Mouse (Mus musculus) MEL (cell line): ENCODE measurements around the gene Chfr. TPM values are rescaled to one million over a fixed set of nuclear protein-coding genes. Genes with fewer than 3 reads are reported as not detected.
A peak's percentile ranks its signal among the peaks of the same experiment; 100 is the strongest.

Source experiments
- DNase-seq: peaks from one replicate; pipeline ENCODE4 v3.0.0; 2011; ENCODE audit warnings: low read depth, low spot score
- H3K27ac ChIP-seq: 2 replicates; pipeline ENCODE4 v1.5.1; 2012; ENCODE audit warnings: low read depth, mild to moderate bottlenecking, control low read depth, low read length, moderate library complexity; ENCODE audit not compliant: control insufficient read depth
- H3K27me3 ChIP-seq, 2 experiments: fragments of 150-350 bp in 1 of 2; sonication (generic) in 1 of 2; 2 replicates each; pipeline ENCODE4 v1.6.1; 2012; ENCODE audit warnings: low read length in 2 of 2, mild to moderate bottlenecking in 2 of 2, improper control_type of control experiment in 1 of 2, moderate library complexity in 1 of 2; ENCODE audit not compliant: insufficient read depth in 2 of 2, control insufficient read depth in 1 of 2
- H3K36me3 ChIP-seq, 2 experiments: 2 replicates each; pipeline ENCODE4 v1.6.1; 2012 to 2014; ENCODE audit warnings: low read length in 2 of 2, improper control_type of control experiment in 1 of 2, inconsistent platforms in 1 of 2, mild to moderate bottlenecking in 1 of 2; ENCODE audit not compliant: insufficient read depth in 2 of 2, control insufficient read depth in 1 of 2
- H3K4me1 ChIP-seq, 2 experiments: fragments of 150-350 bp in 1 of 2; sonication (generic) in 1 of 2; 2 replicates each; pipeline ENCODE4 v1.6.1; 2012; ENCODE audit warnings: low read length in 2 of 2, improper control_type of control experiment in 1 of 2, mild to moderate bottlenecking in 1 of 2; ENCODE audit not compliant: insufficient read depth in 2 of 2, control insufficient read depth in 1 of 2
- H3K4me3 ChIP-seq, 2 experiments: fragments of 150-350 bp in 1 of 2; sonication (generic) in 1 of 2; 2 replicates each; pipeline ENCODE4 v1.5.1; 2012; ENCODE audit warnings: low read depth in 2 of 2, low read length in 2 of 2, mild to moderate bottlenecking in 2 of 2, moderate library complexity in 2 of 2, control low read depth in 1 of 2, improper control_type of control experiment in 1 of 2; ENCODE audit not compliant: control insufficient read depth in 1 of 2, insufficient read depth in 1 of 2
- H3K79me2 ChIP-seq: 2 replicates; pipeline ENCODE4 v1.6.1; 2012; ENCODE audit warnings: mild to moderate bottlenecking, low read length, moderate library complexity; ENCODE audit not compliant: control insufficient read depth, poor library complexity, insufficient read depth
- H3K9ac ChIP-seq: 2 replicates; pipeline ENCODE4 v1.6.1; 2012; ENCODE audit warnings: low read depth, mild to moderate bottlenecking, control low read depth, low read length, moderate library complexity; ENCODE audit not compliant: control insufficient read depth, poor library complexity, severe bottlenecking
- H3K9me3 ChIP-seq: fragments of 150-350 bp; sonication (generic); replicated peaks from 2 replicates; pipeline ENCODE4 v1.6.1; 2012; ENCODE audit warnings: mild to moderate bottlenecking, low read length, improper control_type of control experiment, moderate library complexity; ENCODE audit not compliant: insufficient read depth
- CHD1 ChIP-seq: IDR thresholded peaks from 2 replicates; pipeline ENCODE4 v1.6.1; 2012; ENCODE audit warnings: low read depth, mild to moderate bottlenecking, inconsistent platforms, low read length, improper control_type of control experiment
- CHD2 ChIP-seq: IDR thresholded peaks from 2 replicates; pipeline ENCODE4 v1.6.1; 2011; ENCODE audit warnings: low read length, improper control_type of control experiment
- E2F4 ChIP-seq: IDR thresholded peaks from 2 replicates; pipeline ENCODE4 v1.6.1; 2011; ENCODE audit warnings: low read depth, low read length, improper control_type of control experiment, borderline replicate concordance
- ETS1 ChIP-seq: IDR thresholded peaks from 2 replicates; pipeline ENCODE4 v1.6.1; 2012; ENCODE audit warnings: low read depth, mild to moderate bottlenecking, inconsistent platforms, low read length, improper control_type of control experiment, moderate library complexity
- KAT2A ChIP-seq: conservative IDR thresholded peaks from 2 replicates; pipeline ENCODE4 v1.6.1; 2012; ENCODE audit warnings: low read depth, low read length, improper control_type of control experiment, inconsistent platforms
- MAX ChIP-seq: IDR thresholded peaks from 2 replicates; pipeline ENCODE4 v1.6.1; 2011; ENCODE audit warnings: low read length, improper control_type of control experiment
- MAZ ChIP-seq: IDR thresholded peaks from 2 replicates; pipeline ENCODE4 v1.6.1; 2012; ENCODE audit warnings: low read depth, mild to moderate bottlenecking, inconsistent platforms, low read length, improper control_type of control experiment
- MYB ChIP-seq: IDR thresholded peaks from 2 replicates; pipeline ENCODE4 v1.6.1; 2011; ENCODE audit warnings: mild to moderate bottlenecking, low read depth, low read length, improper control_type of control experiment
- MYC ChIP-seq: IDR thresholded peaks from 2 replicates; pipeline ENCODE4 v1.6.1; 2011; ENCODE audit warnings: low read depth, mild to moderate bottlenecking, low read length, improper control_type of control experiment, moderate library complexity
- NELFE ChIP-seq: IDR thresholded peaks from 2 replicates; pipeline ENCODE4 v1.6.1; 2011; ENCODE audit warnings: low read depth, low read length, improper control_type of control experiment
- POLR2A ChIP-seq, 2 experiments: IDR thresholded peaks; 2 replicates each; pipeline ENCODE4 v1.6.1; 2011 to 2012; ENCODE audit warnings: low read length in 2 of 2, mild to moderate bottlenecking in 2 of 2, control low read depth in 1 of 2, improper control_type of control experiment in 1 of 2, low read depth in 1 of 2, moderate library complexity in 1 of 2; ENCODE audit not compliant: control insufficient read depth in 1 of 2, insufficient read depth in 1 of 2, poor library complexity in 1 of 2
- POLR2AphosphoS2 ChIP-seq: IDR thresholded peaks from 2 replicates; pipeline ENCODE4 v1.6.1; 2011; ENCODE audit warnings: low read length, improper control_type of control experiment
- RAD21 ChIP-seq: IDR thresholded peaks from 2 replicates; pipeline ENCODE4 v1.6.1; 2011; ENCODE audit warnings: mild to moderate bottlenecking, low read depth, low read length, improper control_type of control experiment
- SIN3A ChIP-seq: IDR thresholded peaks from 2 replicates; pipeline ENCODE4 v1.6.1; 2012; ENCODE audit warnings: low read length, improper control_type of control experiment, inconsistent platforms
- SMC3 ChIP-seq: IDR thresholded peaks from 2 replicates; pipeline ENCODE4 v1.6.1; 2011; ENCODE audit warnings: low read depth, low read length, improper control_type of control experiment
- TBP ChIP-seq: IDR thresholded peaks from 2 replicates; pipeline ENCODE4 v1.8.0; 2011; ENCODE audit warnings: low read depth, low read length, improper control_type of control experiment
- ZC3H11A ChIP-seq: IDR thresholded peaks from 2 replicates; pipeline ENCODE4 v1.6.1; 2012; ENCODE audit warnings: low read depth, mild to moderate bottlenecking, inconsistent platforms, low read length, improper control_type of control experiment
- ZKSCAN1 ChIP-seq: IDR thresholded peaks from 2 replicates; pipeline ENCODE4 v1.6.1; 2012; ENCODE audit warnings: low read depth, mild to moderate bottlenecking, inconsistent platforms, low read length, improper control_type of control experiment, moderate library complexity
- polyA plus RNA-seq, 2 experiments: library from polyadenylated mRNA; stranded (reverse) in 1 of 2; unstranded in 1 of 2; fragments of >175 nt in 1 of 2; fragments of >200 nt in 1 of 2; gene quantifications; 2 replicates each; pipeline versions ENCODE4 v1.2.1 to v1.2.4; 2012; ENCODE audit warnings: low replicate concordance in 2 of 2, low read depth in 1 of 2; ENCODE audit not compliant: insufficient read length in 2 of 2, insufficient read depth in 1 of 2, missing spikeins in 1 of 2
- total RNA-seq: library from RNA; depleted of rRNA; stranded (reverse); fragments of 300-350 nt; gene quantifications from 2 replicates; pipeline ENCODE4 v1.2.3, GENCODE M21; 2012

Gene Chfr
- total and polyA plus RNA-seq, 3 experiments: 50.4 to 63.9 TPM; not detected in 1

DNA sequence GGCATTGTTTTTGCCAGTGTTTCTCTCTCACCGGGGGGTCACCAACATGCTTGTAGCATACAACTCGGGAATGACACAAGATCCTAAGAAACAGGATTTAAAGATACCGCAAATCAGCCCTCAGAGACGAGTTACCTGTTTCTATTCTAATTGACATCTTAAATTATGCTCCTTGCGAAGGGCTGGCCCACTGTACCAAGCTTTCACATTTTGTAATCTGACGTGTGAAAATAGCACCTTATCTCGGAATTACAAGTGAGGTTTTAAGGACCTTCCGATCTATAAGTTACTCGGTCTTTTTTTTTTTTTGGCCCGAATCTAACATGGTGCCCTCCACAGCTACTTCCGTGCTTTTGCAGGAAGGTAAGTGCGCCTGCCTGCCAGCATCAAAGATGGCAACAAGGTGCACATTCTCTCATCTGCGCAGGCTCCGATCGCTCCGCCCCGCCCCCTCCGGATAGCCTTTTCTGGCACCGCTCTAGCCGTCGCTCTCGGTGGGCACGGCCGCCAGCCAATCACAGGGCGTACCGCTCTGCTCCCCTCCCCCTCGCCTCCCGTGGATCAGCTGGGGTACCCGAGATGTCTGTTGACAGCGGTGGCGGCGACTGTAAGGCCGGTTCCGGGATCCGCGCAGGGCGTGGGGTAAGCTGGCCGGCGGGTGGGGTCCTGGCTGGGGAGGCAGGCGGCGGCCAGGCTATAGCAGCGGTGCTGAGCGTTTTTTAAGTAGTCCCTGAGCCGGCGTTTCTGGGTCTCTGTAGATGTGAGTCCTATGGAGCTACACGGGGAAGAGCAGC, at the start of gene Chfr (continued):
- TF ChIP-seq MAZ: peak; percentile 60; the same call in 1 of the 2 replicates
- no peak for TF ChIP-seq SMC3

DNA sequence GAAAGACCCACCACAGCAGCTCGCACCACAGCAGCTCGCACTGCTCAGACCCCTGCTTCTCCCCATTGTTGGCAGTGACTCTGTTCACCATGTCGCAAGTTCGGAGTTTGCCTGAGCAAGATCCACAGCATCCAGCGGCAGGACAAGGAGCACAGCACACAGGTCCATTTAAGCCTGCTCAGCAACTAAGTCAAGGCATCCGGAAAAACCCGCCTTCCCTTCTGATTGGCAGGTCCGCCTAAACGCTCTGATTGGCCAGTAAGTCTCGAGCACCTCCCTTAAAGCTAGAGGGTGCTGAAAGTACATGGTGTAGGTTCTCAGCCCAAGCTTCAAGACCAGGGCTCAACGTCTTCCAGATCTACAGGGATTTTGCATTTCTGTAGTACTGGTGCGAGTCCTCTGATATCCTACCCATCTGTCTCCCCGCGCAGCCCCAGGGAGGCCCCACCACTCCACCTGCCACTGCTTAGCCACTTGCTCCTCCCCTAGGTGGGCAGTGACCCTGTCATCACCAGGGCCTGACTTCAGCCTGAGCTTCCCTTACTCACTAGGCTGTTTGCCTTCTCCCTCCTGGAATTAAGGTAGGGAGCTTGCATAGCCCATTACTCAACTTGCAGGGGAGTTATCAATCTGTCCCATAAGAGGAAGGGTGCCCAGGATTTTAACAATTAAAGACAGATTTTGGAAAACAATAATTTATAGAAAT, 49.3 kb upstream of the Chfr start:
- H3K27me3 ChIP-seq: no peaks in the 10 kb centered on the region
- no peaks in the 10 kb centered on the region for H3K9me3 ChIP-seq
- DNase-seq: peak; percentile 55
- no peak for TF ChIP-seq MYB
- no peaks in the 10 kb centered on the region for H3K36me3 ChIP-seq
- H3K79me2 ChIP-seq: no peaks in the 10 kb centered on the region
- H3K4me1 ChIP-seq: no peaks in the 10 kb centered on the region
- no peak overlapping the region for H3K9ac ChIP-seq
- no peak overlapping the region for H3K27ac ChIP-seq
- peak overlapping the region in 1 of 2 experiments; percentile 39; a peak in 2 of 4 replicates for H3K4me3 ChIP-seq

DNA sequence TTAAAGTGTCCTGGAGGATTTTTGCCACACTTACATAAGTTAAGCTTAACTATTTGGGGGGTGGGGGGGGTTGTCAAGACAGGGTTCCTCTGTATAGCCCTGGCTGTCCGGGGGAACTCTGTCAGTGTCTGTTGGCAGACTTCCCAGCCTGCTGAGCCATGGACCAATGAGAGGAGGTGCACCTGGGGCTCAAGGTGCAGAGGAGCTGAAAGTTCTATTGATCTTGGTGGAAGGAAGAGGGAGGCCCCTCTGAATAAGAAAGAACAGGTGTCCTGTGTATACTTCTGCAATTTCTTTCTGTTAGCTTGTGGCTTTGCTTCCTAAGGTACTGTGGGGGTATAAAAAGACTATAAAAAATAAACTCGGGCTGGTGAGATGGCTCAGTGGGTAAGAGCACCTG, 44.1 kb upstream of the Chfr start:
- H3K4me1 ChIP-seq: peaks cover 1 to 5% of the 10 kb centered on the region in 2 experiments; a peak in 1 of 4 replicates
- no peaks in the 10 kb centered on the region for H3K27me3 ChIP-seq
- DNase-seq: no peak
- H3K36me3 ChIP-seq: 0 out of 4 replicates have a peak, but pooled peaks cover 0 to 2% of the 10 kb centered on the region in 2 experiments
- no peaks in the 10 kb centered on the region for H3K9me3 ChIP-seq
- TF ChIP-seq MAX (no peak), POLR2AphosphoS2 (no peak)
- H3K79me2 ChIP-seq: no peaks in the 10 kb centered on the region; the same call in 1 of the 2 replicates
- no peak overlapping the region for H3K4me3 ChIP-seq
- no peak overlapping the region for H3K27ac ChIP-seq
- no peak overlapping the region for H3K9ac ChIP-seq

- Histone ChIP-seq H3K27me3 (no peaks in the 10 kb centered on the region), H3K36me3 (0 out of 4 replicates have a peak, but pooled peaks cover 0 to 2% of the 10 kb centered on the region in 2 experiments), H3K9ac (peak within 1 kb of the TSS; percentile 75), H3K9me3 (no peaks in the 10 kb centered on the region), H3K79me2 (no peaks in the 10 kb centered on the region; the same call in 1 of the 2 replicates), H3K4me1 (peaks cover 1 to 5% of the 10 kb centered on the region in 2 experiments; a peak in 1 of 4 replicates), H3K4me3 (peak within 1 kb of the TSS; percentile 68 to 82), H3K27ac (peak within 1 kb of the TSS; percentile 75)
- peak; percentile 98 for DNase-seq
- TF ChIP-seq ETS1 (peak; percentile 58), KAT2A (no peak), NELFE (peak; percentile 74), SIN3A (peak; percentile 77), ZC3H11A (no peak), MAZ (no peak), E2F4 (no peak; the same call in 1 of the 2 replicates), RAD21 (no peak), CHD2 (peak; percentile 51; the same call in 1 of the 2 replicates), POLR2A (IDR thresholded peaks at IDR 0.05; ENCODE audit: control insufficient read depth in 1 of 2, insufficient read depth in 1 of 2, low read depth in 1 of 2, low read length in 2 of 2, poor library complexity in 1 of 2) (peak in 1 of 2 experiments; percentile 88; a peak in 2 of 4 replicates), MYB (no peak), CHD1 (0 out of 2 replicates have a peak, but pooled peaks have one; percentile 57), MYC (peak; percentile 93; the same call in 1 of the 2 replicates), ZKSCAN1 (no peak), MAX (peak; percentile 79), POLR2AphosphoS2 (peak; percentile 72), SMC3 (no peak), TBP (peak; percentile 88)
Measured at GRCm38 (mm10) chr5:110094030-110094846, 41.4 kb upstream of the Chfr start, which contains the start of gene Gm35315. Gene Gm35315, minus strand, starts transcription at chr5:110094420.
